Mouse (Mus musculus) cerebellum, adult 2 months (tissue): ENCODE results near the gene Perm1. TPM values are rescaled to one million over a fixed set of nuclear protein-coding genes. Genes with fewer than 3 reads are reported as not detected.

Experiments used
- DNase-seq, 2 experiments: peaks; one replicate each; pipeline ENCODE4 v3.0.0; 2021
- H3K27ac ChIP-seq: fragments of 200-500 bp; 2 replicates; pipeline ENCODE4 v1.5.1; 2012; ENCODE audit warnings: low read length, control low read depth, inconsistent platforms; ENCODE audit not compliant: insufficient read depth
- H3K27me3 ChIP-seq: fragments of 200-500 bp; 2 replicates; pipeline ENCODE4 v1.6.1; 2012; ENCODE audit warnings: inconsistent platforms, mild to moderate bottlenecking, low read length, moderate library complexity; ENCODE audit not compliant: control insufficient read depth, insufficient read depth
- H3K4me1 ChIP-seq: fragments of 200-500 bp; 2 replicates; pipeline ENCODE4 v1.6.1; 2011; ENCODE audit warnings: low read length; ENCODE audit not compliant: control insufficient read depth, insufficient read depth
- H3K4me3 ChIP-seq: fragments of 200-500 bp; replicated peaks from 2 replicates; pipeline ENCODE3; 2011; ENCODE audit warnings: mild to moderate bottlenecking, low read depth, low read length, control low read depth; ENCODE audit not compliant: insufficient read depth
- CTCF ChIP-seq: fragments of 200-500 bp; IDR thresholded peaks from 2 replicates; pipeline ENCODE4 v1.5.1; 2011; ENCODE audit warnings: low read depth, mild to moderate bottlenecking, control low read depth, low read length, moderate library complexity, borderline replicate concordance; ENCODE audit not compliant: insufficient read depth
- POLR2A ChIP-seq: fragments of 200-500 bp; IDR thresholded peaks from 2 replicates; pipeline ENCODE4 v1.6.1; 2011; ENCODE audit warnings: low read length, control low read depth, borderline replicate concordance; ENCODE audit not compliant: insufficient read depth
- WGBS: fragments of 180-500 bp; shearing (Covaris S2); methylation state at CpG from one replicate; pipeline ENCODE4 v1.1.7; 2018; 5-methylcytosine and 5-hydroxymethylcytosine counted together
- polyA plus RNA-seq: library from polyadenylated mRNA; depleted of rRNA; stranded (reverse); fragments of >200 nt; gene quantifications from 2 replicates; pipeline ENCODE4 v1.2.3, GENCODE M21; 2012

The Perm1 gene
- polyA plus RNA-seq, 1 experiment, result 1.4 TPM

DNA sequence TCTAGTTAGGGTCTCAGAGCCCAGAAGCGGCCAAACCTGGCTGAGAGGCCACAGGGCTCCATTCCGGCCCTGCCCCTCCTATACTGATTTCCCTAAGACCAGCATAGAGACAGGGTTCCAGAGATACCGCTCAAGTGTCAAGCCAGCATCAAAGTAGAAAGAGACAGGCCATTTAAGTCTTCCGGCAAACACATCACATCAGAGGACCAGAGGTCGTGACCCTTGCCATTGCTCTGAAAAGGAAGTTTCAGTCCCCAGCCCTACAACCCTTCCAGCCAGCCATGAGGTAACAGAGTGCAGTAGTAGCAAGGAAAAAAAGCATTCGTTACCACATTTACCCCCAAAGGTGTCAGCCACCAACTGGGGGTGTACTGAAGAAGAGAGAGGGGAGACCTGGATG, 21.3 kb upstream of the Perm1 start:
- WGBS, result 83% methylated on average over 6 of the region's 6 CpGs
- DNase-seq, result no peak
- H3K4me3 ChIP-seq, result no peak overlapping the region
- H3K27me3 ChIP-seq, result no peaks in the 10 kb centered on the region
- TF ChIP-seq POLR2A (no peak), CTCF (no peak)
- H3K27ac ChIP-seq, result no peak overlapping the region
- no peaks in the 10 kb centered on the region; the same call in 1 of the 2 replicates for H3K4me1 ChIP-seq

DNA sequence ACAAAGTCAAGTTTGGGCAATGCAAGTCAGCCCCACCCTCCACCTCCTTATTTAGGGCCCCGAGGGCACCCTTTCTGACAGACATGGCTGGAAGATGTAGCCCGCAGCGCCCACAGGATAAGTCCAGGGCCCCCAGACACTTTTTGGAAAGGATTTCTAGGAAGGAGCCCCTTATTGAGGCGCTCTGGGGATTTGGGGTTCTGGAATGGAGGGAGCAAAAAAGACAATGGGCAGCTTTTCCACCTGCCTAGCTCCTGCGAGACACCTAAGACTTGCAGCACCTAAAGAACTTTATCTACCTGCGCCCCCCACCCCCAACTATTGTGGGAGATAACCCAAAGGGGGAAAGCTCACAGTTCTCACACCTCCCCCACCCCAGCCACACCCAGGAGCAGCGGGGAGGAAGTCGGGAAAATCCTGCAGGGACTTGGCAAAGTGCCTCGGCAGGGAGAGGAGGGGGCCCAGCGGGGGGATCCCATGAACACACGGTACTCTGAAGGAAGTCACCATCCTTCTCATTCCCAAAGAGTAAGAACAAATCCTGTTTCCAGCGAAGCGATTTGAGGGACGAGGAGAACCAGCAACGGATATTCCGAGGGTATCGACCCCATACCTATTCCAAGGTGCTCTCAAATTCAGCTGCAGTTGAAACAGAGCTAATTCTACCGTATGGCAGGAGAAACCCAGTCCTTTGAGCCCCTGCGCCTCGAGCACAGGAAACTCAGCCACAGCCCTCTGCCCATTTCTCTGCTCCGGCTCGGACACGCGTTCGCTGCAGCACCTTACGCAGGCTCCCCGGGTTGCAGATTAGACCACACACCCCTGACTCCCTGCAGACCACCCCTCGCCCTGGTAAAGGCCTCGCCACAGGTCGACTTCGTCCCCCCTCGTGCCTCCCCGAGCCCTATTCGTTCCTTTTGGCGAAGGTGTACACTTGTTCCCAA, 19.5 kb upstream of the Perm1 start:
- no peaks in the 10 kb centered on the region; the same call in 1 of the 2 replicates for H3K4me1 ChIP-seq

DNA sequence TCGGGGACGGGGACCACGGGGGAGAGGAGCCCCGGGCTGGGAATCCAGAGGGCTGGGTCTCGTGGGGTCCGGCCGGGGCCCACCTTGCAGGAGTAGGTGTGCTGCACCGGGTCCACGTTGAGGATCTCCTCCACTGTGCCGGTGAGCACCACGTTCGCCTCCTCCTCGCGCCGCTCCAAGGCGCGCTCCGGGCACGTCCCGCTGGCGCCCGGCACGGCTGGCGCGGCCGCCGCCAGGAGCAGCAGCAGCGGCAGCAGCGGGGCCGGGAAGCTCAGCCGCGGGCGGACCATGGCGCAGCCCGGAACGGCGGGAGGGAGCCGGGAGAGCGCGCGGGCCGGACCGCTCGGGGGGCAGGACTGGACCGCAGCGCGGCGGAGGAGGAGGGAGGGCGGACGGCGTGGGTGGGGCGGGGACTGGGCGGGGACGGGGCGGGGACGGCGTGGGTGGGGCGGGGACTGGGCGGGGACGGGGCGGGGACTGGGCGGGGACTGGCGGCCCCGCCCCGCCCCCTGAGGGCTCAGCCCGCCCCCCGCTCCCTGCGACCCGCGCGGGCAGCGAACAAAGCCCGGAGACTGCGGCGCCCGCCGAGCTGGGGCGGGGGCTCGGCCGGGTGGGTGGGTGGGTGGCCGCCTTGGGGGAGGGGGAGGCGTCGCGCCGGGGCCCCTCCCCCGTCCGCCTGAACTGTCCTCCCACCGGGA, 18.4 kb upstream of the Perm1 start, which contains the start of gene Agrn:
Gene Agrn (minus strand): TSS at position 358 of the 698 bp plus-strand sequence.
- 1% methylated on average over 57 of the region's 88 CpGs for WGBS
- Histone ChIP-seq H3K4me3 (peak within 1 kb of the TSS; percentile 83), H3K4me1 (peaks cover under 1% of the 10 kb centered on the region; the same call in 1 of the 2 replicates), H3K27me3 (no peaks in the 10 kb centered on the region), H3K27ac (no peak within 1 kb of the TSS)
- TF ChIP-seq POLR2A (0 out of 2 replicates have a peak, but pooled peaks have one; percentile 19), CTCF (no peak)
- peak; percentile 76 to 79 for DNase-seq

More for the DNA sequence above, 19.5 kb upstream of the Perm1 start:
- TF ChIP-seq POLR2A (no peak), CTCF (no peak)
- DNase-seq, result peak; percentile 46 to 47
- Histone ChIP-seq H3K27ac (no peak overlapping the region), H3K4me3 (peak overlapping the region; percentile 74), H3K27me3 (no peaks in the 10 kb centered on the region)
- WGBS, result 11% methylated on average over 35 of the region's 35 CpGs

DNA sequence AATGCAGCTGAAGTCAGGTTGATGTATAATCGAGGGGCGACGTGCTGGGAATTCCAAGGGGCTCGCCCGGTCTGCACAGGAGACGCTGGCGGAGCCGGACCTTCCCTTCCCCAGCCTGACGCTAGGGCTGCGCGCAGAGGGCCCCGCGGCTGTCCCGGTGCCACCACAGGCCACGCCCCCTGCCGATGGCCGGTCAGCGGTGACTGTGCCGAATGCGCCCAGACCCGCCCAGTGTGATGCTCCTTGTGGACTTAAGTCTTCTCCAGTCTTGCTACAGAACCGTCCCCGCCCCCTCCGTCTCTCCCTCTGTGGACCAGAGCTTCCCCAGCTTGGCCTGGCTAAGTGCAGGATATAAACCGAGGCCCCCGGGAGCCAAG, 17.9 kb upstream of the Perm1 start:
- peaks cover 4% of the 10 kb centered on the region; the same call in 1 of the 2 replicates for H3K4me1 ChIP-seq
- under 1% methylated on average over 26 of the region's 26 CpGs for WGBS
- peak; percentile 83 to 86 for DNase-seq
- no peak for TF ChIP-seq POLR2A
- TF ChIP-seq CTCF, result no peak
- H3K27me3 ChIP-seq, result no peaks in the 10 kb centered on the region
- H3K27ac ChIP-seq, result no peak overlapping the region
- H3K4me3 ChIP-seq, result peak overlapping the region; percentile 83

DNA sequence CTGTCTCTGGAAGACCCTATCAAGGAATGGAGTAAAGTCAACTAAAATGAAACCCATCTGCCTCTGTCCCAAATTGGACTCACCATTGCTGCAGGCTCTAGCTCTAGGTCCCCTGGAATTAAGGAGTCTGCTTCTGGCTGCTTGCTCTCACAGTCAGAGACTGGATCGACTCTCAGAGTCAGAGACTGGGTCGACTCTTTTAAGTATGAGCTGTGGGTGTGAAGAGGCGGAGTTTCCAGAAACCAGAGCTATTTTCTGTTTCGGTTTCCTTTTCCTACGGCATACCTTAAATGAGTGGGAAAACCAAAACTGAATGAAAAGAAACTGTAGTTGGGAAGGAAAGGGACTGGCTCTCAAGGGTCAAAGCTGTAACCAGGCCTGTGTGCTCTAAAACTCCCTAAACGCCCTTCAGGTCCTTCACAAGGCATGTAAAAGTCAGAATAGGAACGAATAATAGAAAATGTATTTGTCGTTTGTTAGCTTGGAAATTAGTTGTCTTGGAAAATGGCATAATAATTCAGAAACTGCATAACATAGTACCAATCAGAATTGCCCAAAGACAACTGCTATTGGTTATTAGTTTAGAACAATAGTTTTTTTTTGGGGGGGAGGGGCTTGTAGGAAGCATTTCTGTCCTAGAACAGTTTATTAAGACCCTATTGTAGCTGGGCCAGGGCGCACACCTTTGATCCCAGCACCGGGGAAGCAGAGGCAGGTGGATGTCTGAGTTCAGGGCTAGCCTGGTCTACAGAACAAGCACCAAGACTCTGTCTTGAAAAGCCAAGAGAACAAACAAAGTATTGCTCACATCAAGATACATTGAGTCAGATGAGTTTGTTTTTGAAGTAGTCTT, 14.8 kb upstream of the Perm1 start, which contains the start of gene Isg15:
Gene Isg15 (minus strand): TSS at position 196 of the 853 bp plus-strand sequence.
- no peak for TF ChIP-seq CTCF
- no peak for TF ChIP-seq POLR2A
- H3K4me3 ChIP-seq, result no peak within 1 kb of the TSS
- H3K4me1 ChIP-seq, result peaks cover 13% of the 10 kb centered on the region; the same call in 1 of the 2 replicates
- no peak within 1 kb of the TSS for H3K27ac ChIP-seq
- WGBS, result 74% methylated on average over 10 of the region's 10 CpGs
- no peak for DNase-seq
- no peaks in the 10 kb centered on the region for H3K27me3 ChIP-seq

DNA sequence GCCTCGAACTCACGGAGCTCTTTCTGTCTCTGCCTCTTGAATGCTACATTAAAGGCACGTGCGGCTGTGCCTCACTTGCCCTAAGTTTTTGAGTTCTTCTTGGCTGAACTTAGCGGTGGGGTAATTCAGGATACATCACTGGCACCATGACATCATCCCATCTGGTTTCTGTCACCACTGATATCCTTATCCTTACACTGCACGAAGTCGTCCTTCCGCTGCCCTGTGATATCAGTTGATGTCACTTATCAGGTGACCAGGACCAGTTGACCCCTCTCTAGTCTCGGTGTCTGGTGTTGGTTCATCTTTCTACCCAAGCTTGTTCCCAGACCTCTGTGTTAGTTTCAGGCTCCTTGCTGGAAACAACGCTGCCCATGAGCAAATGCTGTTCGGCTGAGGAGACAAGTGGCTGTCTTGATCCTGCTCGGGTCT, 13.2 kb upstream of the Perm1 start:
- peak overlapping the region; percentile 12; the same call in 1 of the 2 replicates for H3K27ac ChIP-seq
- H3K4me1 ChIP-seq, result peaks cover 13% of the 10 kb centered on the region; the same call in 1 of the 2 replicates
- no peak for TF ChIP-seq POLR2A
- TF ChIP-seq CTCF, result no peak
- WGBS, result 27% methylated on average over 12 of the region's 12 CpGs
- H3K27me3 ChIP-seq, result no peaks in the 10 kb centered on the region
- no peak for DNase-seq
- peak overlapping the region; percentile 84 for H3K4me3 ChIP-seq
